Mouse (Mus musculus) adrenal gland, postnatal 10 days (tissue): ENCODE measurements around the gene Ghrhr. TPM values are rescaled to one million over a fixed set of nuclear protein-coding genes. Genes with fewer than 3 reads are reported as not detected.

Experiments
- DNase-seq: peaks from one replicate; pipeline ENCODE4 v3.0.0; 2021; ENCODE audit warnings: mixed read lengths
- long read RNA-seq, 2 experiments: library from polyadenylated mRNA; stranded (forward); transcript quantifications; one replicate each; pipeline ENCODE4 v2.0.0; 2021
- total RNA-seq, 2 experiments: library from RNA; stranded (reverse); gene quantifications; 2 replicates each; pipeline ENCODE4 v1.2.3; 2021

Gene Ghrhr
- total RNA-seq = not detected
- long read RNA-seq, experiment 1 = 0 reads
- long read RNA-seq, experiment 2 = 0 reads

DNA sequence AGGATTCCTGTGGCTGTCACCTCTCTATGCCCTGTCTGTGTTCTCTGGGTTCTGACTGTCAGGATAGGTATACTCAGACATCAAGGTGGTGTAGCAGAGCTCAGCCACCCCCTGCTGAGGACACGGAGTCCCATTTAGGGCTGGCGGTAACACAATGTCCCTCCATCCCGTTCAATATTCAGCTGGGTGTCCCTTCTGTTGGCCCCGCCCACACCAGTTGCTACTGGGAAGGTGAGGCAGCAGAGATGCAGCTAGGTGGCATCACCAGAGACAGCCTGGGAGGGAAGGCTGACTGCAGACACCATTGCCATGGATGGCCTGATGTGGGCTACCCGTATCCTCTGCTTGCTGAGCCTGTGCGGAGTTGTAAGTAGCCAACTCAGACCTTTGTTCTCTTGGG lies at the start of gene Ghrhr:
TSS of gene Ghrhr (plus strand) at position 220 of the 400 bp plus-strand sequence.
- no peak for DNase-seq

DNA sequence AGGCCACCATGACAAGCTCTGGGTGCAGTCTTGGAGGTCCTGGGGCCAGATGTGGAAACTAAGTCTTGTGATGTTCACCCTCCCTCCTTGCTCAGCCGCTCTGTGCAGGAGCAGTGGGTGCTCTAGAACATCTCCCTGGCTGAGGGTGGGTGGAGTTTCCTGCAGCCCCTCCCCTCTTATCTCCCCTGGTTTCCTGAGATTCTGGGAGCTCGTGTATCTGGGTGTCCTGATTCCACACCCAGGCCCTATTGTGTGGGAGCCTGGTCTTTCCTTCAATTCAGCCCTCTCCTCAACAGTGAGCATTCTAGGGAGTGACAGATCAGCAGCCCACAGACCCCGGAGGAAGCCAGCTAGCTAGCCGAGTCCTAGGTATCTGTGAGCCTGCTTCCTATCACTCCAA lies 49.8 kb upstream of the Ghrhr start:
- no peak for DNase-seq

GRCm38 (mm10) chr6:55327326-55327725 lies 48.8 kb upstream of the Ghrhr start:
- no peak for DNase-seq

DNA sequence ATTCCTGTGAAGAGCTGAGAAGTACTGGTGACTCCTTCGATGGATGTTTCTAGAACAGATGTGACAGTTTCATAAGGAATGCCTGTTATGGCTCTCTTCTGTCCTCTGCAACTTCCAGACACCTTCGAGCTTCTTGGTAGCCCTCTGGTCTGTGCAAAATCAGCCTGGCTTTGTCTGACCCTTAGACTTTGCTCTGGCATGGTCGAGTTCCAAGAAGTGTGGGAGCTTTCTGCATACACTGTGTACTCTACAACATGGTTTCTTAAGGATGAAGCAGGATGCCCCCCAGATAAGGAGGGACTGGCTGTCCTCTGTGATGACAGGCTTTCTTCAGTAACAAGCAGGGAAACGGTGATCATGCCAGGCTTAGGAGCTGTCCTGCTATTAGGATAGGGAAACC lies 47.9 kb upstream of the Ghrhr start:
- DNase-seq = no peak

DNA sequence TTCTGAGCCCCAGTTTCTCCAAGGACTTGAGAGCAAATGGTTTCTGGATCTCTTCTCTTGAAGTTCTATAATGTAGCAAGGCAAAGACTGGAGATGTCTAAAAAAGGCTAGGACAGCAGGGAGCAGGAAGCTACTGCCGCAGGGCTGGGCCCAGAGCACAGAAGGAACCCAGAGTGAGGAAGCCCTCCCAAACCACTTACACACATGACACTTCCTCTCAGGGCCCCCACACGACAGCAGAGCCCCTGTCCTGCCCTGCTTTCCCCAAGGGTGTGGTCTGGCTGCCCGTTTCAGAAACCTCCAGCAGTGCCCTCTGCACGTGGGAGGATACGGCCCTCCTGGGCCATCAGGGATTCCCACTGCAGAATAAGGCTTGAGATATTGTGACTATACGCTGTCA lies 44.8 kb upstream of the Ghrhr start:
- DNase-seq = no peak

DNA sequence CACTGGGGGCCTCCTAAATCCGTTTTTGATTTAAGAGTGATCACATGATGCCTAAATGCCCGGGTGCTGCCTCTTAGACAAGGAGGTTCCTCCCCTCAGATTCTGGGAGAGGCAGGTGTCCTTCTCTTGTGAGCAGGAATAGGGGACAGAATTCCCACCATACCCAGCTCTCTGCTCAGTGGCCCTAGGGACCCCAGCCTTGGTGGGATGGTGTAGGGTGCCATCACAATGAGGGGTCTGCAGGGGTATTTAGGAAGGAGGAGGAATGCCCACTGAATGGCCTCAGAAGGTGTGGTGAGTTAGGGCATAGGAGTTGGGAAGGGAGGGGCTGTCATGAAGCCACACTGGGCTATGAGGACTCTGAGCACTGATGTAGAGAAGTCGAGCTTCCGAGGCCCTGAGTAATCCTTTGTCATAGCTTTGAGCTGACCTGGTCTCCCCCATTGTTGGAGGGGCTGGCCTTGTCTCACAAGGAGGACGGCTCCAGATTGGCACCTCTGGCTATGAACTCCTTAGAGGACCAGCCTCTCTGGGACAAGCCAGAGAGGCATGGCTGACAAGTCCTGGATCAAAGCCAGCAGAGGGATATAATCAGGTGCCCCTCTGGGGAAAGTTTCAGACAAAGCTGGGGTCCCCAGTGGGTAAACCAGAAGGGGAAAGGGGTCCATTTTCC lies 43.9 kb upstream of the Ghrhr start:
- no peak for DNase-seq

DNA sequence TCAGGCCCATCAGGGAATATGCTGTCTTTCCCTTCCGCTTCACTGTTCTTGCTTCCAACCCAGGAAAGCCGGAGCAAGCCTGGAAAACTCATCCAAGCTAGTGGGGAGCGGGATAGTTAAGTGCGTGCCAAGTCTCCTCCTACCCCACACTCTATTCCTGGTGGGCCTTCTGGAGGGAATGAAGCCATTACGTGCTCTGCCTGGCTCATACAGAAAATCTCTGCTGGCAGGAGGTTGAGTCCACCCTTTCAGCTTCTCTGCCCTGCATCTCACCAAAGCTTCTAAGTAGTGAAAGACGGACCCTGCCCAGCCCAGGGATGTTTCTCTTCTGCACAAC lies 43.4 kb upstream of the Ghrhr start:
- no peak for DNase-seq

DNA sequence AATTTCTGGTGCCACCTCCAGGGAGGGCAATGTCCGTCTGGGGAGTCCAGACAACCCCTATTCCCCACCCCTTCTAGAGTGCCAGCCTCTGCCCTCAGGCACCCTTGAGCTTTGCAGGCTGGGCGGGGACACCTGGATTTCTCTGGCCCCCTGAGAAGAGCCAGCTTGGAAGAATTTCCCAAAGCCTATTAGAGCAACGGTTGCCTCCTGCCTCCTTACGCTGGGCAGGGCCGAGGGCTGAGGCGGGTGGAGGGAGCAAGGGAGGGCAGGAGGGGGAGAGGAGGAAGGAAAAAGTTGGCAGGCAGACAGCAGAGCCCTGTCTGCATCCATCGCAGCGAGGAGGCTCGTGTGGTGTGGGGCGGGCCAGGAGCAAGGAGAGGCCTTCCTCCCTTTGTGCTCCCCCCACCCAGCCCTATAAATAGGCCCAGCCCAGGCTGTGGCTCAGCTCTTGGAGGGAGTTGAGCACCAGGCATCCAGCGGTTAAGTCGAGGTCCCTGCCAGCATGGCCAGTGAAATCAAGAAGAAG lies 40.0 kb upstream of the Ghrhr start, which contains the start of gene Aqp1:
TSS of gene Aqp1 (plus strand) at position 444 of the 526 bp plus-strand sequence.
- peak; percentile 58 for DNase-seq

- no peak for DNase-seq
Measured at GRCm38 (mm10) chr6:55337242-55337641, 38.9 kb upstream of the Ghrhr start.

- no peak for DNase-seq
Measured at GRCm38 (mm10) chr6:55338077-55338476, 38.0 kb upstream of the Ghrhr start.

DNA sequence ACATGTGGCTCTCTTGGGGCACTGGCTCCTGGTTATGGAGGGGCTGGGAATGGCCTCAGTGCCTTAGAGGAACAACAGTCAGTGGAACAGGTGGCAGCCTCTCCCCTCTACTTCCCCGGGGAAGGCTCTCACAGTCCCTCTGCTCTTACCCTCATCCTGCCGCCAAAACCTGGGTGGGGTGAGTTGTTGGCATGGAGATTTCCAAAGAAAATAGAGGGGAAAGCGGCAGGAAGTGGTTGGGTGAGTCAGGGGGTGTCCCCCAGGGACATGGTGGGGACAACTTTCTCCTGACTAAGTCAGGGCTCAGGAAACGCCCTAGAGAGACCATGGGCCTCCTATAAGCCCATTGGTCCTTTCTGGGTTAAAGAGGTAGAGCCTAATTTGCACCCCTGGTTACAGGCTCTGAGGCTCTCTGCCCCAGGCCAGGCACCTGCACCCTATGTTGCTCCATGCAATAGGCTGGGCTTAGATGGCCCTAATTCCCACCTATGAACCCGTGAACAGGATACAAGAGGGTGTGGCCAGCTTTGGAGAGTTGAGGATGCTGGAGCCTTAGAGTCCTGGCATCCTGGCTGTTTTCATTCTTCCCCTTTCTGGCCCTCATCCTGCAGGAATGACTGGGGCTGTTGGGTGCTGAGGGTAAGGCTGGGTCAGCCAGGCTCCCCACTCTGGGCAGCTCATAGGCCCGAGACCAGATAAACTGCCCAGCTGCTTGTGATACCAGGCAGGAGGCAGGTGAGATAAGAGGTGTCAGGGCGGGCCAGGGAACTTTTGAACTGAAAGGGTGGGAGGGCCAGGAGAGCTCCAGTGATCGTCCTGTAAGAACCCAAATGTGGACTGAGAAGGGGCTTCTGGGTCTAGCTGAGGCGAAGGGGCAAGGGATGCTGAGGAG lies 36.9 kb upstream of the Ghrhr start:
- DNase-seq = no peak

DNA sequence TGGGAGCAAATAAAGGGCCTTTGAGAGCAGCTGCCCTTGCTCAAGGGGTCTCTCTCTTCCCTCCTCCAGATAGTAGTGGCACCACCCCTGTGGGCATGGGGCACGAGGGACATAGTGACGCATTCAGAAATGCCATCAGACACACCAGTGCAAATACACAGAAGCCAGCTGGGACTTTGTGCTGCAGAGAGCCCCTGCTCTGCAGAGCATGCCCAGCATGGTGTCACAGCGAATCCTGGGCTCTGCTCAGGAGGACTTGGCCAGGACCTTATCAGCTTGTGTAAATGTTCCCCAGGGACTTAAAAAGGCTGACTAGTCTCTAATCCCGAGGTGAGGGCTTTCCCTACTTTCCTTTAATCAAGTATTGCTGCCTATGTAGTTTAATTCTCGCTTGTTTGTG lies 34.4 kb upstream of the Ghrhr start:
- DNase-seq = no peak

- no peak for DNase-seq
Measured at GRCm38 (mm10) chr6:55342328-55342727, 33.8 kb upstream of the Ghrhr start.

DNA sequence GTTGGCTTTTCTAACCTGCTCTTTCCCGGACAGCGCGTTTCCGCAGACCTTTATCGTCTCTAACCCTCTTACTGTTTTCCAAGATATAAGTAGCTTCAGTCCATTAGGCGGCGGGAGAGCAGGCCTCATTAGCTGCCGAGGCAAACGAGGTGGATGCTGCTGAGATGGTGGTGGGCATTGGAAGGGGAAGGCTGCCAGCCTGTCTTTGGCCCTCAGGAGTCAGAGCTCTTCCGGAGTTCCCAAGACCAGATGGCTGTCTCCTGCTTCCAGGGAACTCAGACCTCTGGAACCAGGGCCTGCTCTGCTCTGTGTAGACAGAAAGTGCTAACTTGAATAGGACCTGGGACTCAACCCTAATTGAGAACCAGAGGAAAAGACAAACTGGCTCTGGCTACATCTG lies 32.6 kb upstream of the Ghrhr start:
- no peak for DNase-seq

GRCm38 (mm10) chr6:55344291-55345016 lies 31.6 kb upstream of the Ghrhr start:
- DNase-seq = no peak

GRCm38 (mm10) chr6:55345264-55345663 lies 30.8 kb upstream of the Ghrhr start:
- DNase-seq = no peak

- DNase-seq = no peak
Measured at GRCm38 (mm10) chr6:55346491-55346890, 29.6 kb upstream of the Ghrhr start.

GRCm38 (mm10) chr6:55347711-55348571 lies 28.2 kb upstream of the Ghrhr start:
- DNase-seq = no peak

DNA sequence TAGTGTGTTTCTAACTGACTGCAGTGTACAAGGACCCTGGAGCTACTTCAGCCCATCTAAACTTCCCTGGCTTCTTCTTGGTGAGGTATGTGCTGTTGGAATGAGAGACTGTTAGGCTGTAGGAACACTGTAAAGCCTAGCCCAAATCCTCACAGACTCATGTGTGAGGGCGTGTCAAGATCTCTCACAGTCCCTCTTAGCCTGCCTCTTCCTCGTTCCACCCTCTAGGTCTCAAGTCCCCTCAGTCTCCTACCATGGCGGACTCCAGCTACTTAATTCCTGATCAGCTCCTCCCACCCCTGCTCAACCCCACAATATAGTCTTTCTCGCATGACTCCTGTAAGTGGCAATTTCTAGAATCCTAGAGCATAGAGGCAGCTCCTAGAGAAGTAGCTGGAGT lies 26.9 kb upstream of the Ghrhr start:
- no peak for DNase-seq

- no peak for DNase-seq
Measured at GRCm38 (mm10) chr6:55350383-55350952, 25.6 kb upstream of the Ghrhr start.

GRCm38 (mm10) chr6:55351712-55352111 lies 24.4 kb upstream of the Ghrhr start:
- DNase-seq = no peak
